Mouse (Mus musculus): ENCODE results near the gene Neurod6. TPM values are rescaled to one million over a fixed set of nuclear protein-coding genes. Genes with fewer than 3 reads are reported as not detected.
"Not testable (repeated sequence)": the region's sequence is repeated elsewhere in the genome, so short reads cannot be mapped to it uniquely, and the experiment has no call there.

Gene Neurod6
- not detected in 2 replicates for polyA plus RNA-seq (2011; ENCODE audit: insufficient read depth, insufficient read length, low replicate concordance, missing spikeins)

GRCm38 (mm10) chr6:55680974-55681373 lies at the start of gene Neurod6:
Gene Neurod6, minus strand, starts transcription at chr6:55681263.
- Histone ChIP-seq H3K27ac (ENCODE audit: control insufficient read depth, insufficient read depth, low read depth, low read length, poor library complexity) (no peak within 1 kb of the TSS), H3K4me3 (replicated peaks; ENCODE audit: control insufficient read depth, low read depth, low read length) (no peak within 1 kb of the TSS), H3K4me1 (ENCODE audit: control insufficient read depth, insufficient read depth, low read length) (no peaks in the 10 kb centered on the region)
- TF ChIP-seq POLR2A (IDR thresholded peaks at IDR 0.05; ENCODE audit: borderline replicate concordance, control insufficient read depth, low read depth, low read length), result no peak
- TF ChIP-seq CTCF (IDR thresholded peaks at IDR 0.05; ENCODE audit: control insufficient read depth, insufficient read depth, low read length), result no peak
- 69% methylated on average over 4 of the region's 4 CpGs for WGBS

- TF ChIP-seq POLR2A (IDR thresholded peaks at IDR 0.05; ENCODE audit: borderline replicate concordance, control insufficient read depth, low read depth, low read length) (no peak), CTCF (IDR thresholded peaks at IDR 0.05; ENCODE audit: control insufficient read depth, insufficient read depth, low read length) (peak; percentile 24; the same call in 1 of the 2 replicates)
Observed at GRCm38 (mm10) chr6:55717209-55717608, 36.1 kb upstream of the Neurod6 start.

GRCm38 (mm10) chr6:55715446-55715845 lies 34.4 kb upstream of the Neurod6 start:
- no peak overlapping the region for H3K27ac ChIP-seq (ENCODE audit: control insufficient read depth, insufficient read depth, low read depth, low read length, poor library complexity)
- no peak overlapping the region for H3K4me3 ChIP-seq (replicated peaks; ENCODE audit: control insufficient read depth, low read depth, low read length)
- TF ChIP-seq CTCF (IDR thresholded peaks at IDR 0.05; ENCODE audit: control insufficient read depth, insufficient read depth, low read length), result no peak
- no peak for TF ChIP-seq POLR2A (IDR thresholded peaks at IDR 0.05; ENCODE audit: borderline replicate concordance, control insufficient read depth, low read depth, low read length)
- 76% methylated on average over 6 of the region's 6 CpGs for WGBS
- H3K4me1 ChIP-seq (ENCODE audit: control insufficient read depth, insufficient read depth, low read length), result no peaks in the 10 kb centered on the region

More at GRCm38 (mm10) chr6:55717209-55717608, 36.1 kb upstream of the Neurod6 start:
- Histone ChIP-seq H3K27ac (ENCODE audit: control insufficient read depth, insufficient read depth, low read depth, low read length, poor library complexity) (no peak overlapping the region), H3K4me1 (ENCODE audit: control insufficient read depth, insufficient read depth, low read length) (no peaks in the 10 kb centered on the region), H3K4me3 (replicated peaks; ENCODE audit: control insufficient read depth, low read depth, low read length) (no peak overlapping the region)
- 22% methylated on average over 5 of the region's 5 CpGs for WGBS

DNA sequence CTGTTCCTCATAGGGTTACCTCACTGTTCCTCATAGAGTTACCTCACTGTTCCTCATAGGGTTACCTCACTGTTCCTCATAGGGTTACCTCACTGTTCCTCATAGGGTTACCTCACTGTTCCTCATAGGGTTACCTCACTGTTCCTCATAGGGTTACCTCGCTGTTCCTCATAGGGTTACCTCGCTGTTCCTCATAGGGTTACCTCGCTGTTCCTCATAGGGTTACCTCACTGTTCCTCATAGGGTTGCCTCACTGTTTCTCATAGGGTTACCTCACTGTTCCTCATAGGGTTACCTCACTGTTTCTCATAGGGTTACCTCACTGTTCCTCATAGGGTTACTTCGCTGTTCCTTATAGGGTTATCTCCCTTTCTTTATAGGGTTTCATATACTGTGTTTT lies 29.9 kb upstream of the Neurod6 start:
- not testable (repeated sequence) for H3K4me3 ChIP-seq (replicated peaks; ENCODE audit: control insufficient read depth, low read depth, low read length); H3K4me1 ChIP-seq (ENCODE audit: control insufficient read depth, insufficient read depth, low read length); H3K27ac ChIP-seq (ENCODE audit: control insufficient read depth, insufficient read depth, low read depth, low read length, poor library complexity)
- WGBS, result 70% methylated on average over 4 of the region's 4 CpGs

DNA sequence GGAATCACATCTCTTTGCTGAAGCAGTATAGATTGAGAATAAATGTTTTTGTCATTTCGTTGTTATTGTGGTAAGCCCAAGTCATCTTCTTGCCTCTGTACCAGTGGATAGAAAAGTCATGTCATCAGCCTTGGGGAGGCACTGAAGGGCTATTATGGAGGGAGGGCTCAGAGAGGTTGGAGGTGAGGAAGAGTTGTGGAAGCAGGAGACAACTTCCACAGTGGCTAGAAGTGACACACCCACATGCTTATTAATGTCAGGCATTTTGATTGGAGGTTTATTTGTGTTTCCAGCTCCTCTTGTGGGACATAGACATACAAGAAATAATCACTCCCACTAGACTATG lies 23.7 kb upstream of the Neurod6 start:
- no peak for TF ChIP-seq CTCF (IDR thresholded peaks at IDR 0.05; ENCODE audit: control insufficient read depth, insufficient read depth, low read length)
- no peak for TF ChIP-seq POLR2A (IDR thresholded peaks at IDR 0.05; ENCODE audit: borderline replicate concordance, control insufficient read depth, low read depth, low read length)
- WGBS, result 78% methylated on average over 1 of the region's 1 CpGs
- H3K4me1 ChIP-seq (ENCODE audit: control insufficient read depth, insufficient read depth, low read length), result no peaks in the 10 kb centered on the region

GRCm38 (mm10) chr6:55704061-55704758 lies 23.1 kb upstream of the Neurod6 start:
- no peak overlapping the region for H3K27ac ChIP-seq (ENCODE audit: control insufficient read depth, insufficient read depth, low read depth, low read length, poor library complexity)
- TF ChIP-seq POLR2A (IDR thresholded peaks at IDR 0.05; ENCODE audit: borderline replicate concordance, control insufficient read depth, low read depth, low read length) (no peak), CTCF (IDR thresholded peaks at IDR 0.05; ENCODE audit: control insufficient read depth, insufficient read depth, low read length) (no peak)
- no peak overlapping the region for H3K4me3 ChIP-seq (replicated peaks; ENCODE audit: control insufficient read depth, low read depth, low read length)
- H3K4me1 ChIP-seq (ENCODE audit: control insufficient read depth, insufficient read depth, low read length), result no peaks in the 10 kb centered on the region
- WGBS, result 81% methylated on average over 8 of the region's 8 CpGs

More for the DNA sequence above, 23.7 kb upstream of the Neurod6 start:
- no peak overlapping the region for H3K4me3 ChIP-seq (replicated peaks; ENCODE audit: control insufficient read depth, low read depth, low read length)
- no peak overlapping the region for H3K27ac ChIP-seq (ENCODE audit: control insufficient read depth, insufficient read depth, low read depth, low read length, poor library complexity)

DNA sequence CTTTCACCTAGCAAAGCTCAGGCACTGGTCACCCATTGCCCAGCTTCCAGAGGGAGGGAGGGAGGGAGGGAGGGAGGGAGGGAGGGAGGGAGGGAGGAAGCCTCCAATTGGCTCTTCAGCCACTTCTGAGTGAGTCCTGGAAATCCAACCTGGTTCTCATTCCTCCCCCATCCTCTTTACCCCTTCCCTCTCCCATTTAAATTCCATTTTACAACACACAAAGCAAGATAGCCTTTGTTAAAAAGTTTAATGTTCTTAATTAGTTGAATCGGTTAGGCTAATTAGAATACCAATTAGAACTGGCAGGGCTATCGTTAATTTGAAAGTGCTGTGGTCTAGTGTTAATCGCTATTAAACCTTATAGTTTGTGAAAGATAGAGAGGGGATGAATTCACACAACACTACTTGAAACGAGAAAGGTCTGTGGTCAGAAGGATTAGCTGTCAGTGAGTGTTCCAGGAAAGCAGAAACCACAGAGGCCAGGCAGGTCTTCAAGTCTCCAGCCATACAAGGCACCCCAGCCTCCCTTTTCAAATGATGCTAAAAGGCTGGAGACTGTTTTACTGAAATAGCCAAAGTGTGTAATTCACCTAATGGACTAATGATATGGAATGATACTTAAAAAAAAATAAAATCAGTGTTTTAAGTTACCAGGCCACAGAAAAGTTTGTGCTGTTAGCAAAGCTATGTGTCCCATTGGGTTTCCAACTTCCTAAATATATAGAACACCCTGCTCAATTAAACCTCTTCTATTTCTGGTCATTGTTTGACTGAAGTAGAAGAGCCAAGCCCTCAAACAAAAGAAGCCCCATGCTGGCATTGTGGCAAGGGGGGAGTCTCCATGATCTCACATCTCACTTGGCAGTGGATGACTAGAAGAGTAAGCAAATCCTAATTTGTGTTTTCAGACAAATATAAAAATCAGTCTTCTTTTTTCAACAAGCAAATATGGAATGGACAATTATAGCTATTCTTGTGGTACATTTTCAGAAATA lies 19.6 kb upstream of the Neurod6 start:
- H3K4me3 ChIP-seq (replicated peaks; ENCODE audit: control insufficient read depth, low read depth, low read length), result no peak overlapping the region
- no peaks in the 10 kb centered on the region for H3K4me1 ChIP-seq (ENCODE audit: control insufficient read depth, insufficient read depth, low read length)
- TF ChIP-seq CTCF (IDR thresholded peaks at IDR 0.05; ENCODE audit: control insufficient read depth, insufficient read depth, low read length), result no peak
- no peak for TF ChIP-seq POLR2A (IDR thresholded peaks at IDR 0.05; ENCODE audit: borderline replicate concordance, control insufficient read depth, low read depth, low read length)
- 14% methylated on average over 4 of the region's 4 CpGs for WGBS
- no peak overlapping the region for H3K27ac ChIP-seq (ENCODE audit: control insufficient read depth, insufficient read depth, low read depth, low read length, poor library complexity)

DNA sequence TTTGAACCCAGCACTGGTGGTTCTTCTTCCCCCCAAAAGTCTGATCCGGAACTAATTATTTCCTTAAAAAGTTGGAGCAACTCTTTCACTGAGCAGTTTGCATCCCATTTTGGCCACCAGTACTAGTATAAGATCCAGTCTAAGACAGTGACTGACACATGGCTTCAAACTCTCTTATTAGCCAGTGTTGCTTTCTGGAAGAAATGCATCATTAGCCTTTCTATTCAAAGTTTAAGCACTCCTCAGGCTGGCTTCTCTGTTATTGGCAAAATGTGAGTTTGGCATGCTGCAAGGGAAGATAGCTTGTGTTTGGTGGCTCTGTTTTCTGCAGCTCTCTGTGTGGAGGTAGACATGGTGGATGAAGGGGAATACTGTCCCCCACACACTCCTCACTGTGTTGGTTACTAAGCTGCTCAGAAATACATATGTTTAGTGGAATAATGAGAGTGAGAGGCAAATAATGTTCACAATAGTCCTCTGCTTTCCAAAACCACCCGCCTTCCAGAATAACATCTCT lies 9.0 kb upstream of the Neurod6 start:
- 89% methylated on average over 2 of the region's 2 CpGs for WGBS
- no peak for TF ChIP-seq POLR2A (IDR thresholded peaks at IDR 0.05; ENCODE audit: borderline replicate concordance, control insufficient read depth, low read depth, low read length)
- TF ChIP-seq CTCF (IDR thresholded peaks at IDR 0.05; ENCODE audit: control insufficient read depth, insufficient read depth, low read length), result no peak
- H3K4me1 ChIP-seq (ENCODE audit: control insufficient read depth, insufficient read depth, low read length), result no peaks in the 10 kb centered on the region
- H3K27ac ChIP-seq (ENCODE audit: control insufficient read depth, insufficient read depth, low read depth, low read length, poor library complexity), result no peak overlapping the region
- H3K4me3 ChIP-seq (replicated peaks; ENCODE audit: control insufficient read depth, low read depth, low read length), result no peak overlapping the region

Measured in bone marrow, adult 2 months (tissue).